Mouse (Mus musculus) forebrain, embryonic 14.5 days (tissue): Measurements from ENCODE around the gene Usp43. TPM values are rescaled to one million over a fixed set of nuclear protein-coding genes. Genes with fewer than 3 reads are reported as not detected.
A peak's percentile ranks its signal among the peaks of the same experiment; 100 is the strongest.

Experiments
- ATAC-seq: fragments of 200-750 bp; cut with Nextera tagmentation; 2 replicates; pipeline ENCODE4 v1.8.0; 2017; ENCODE audit warnings: mild to moderate bottlenecking, moderate library complexity
- DNase-seq: peaks from one replicate; pipeline ENCODE4 v3.0.0-alpha.2; 2015; ENCODE audit warnings: low spot score
- H3K27ac ChIP-seq: fragments of 300-500 bp; sonication (generic); 2 replicates; pipeline ENCODE4 v1.5.1; 2014; ENCODE audit warnings: low read depth, mild to moderate bottlenecking, control low read depth, low read length, moderate library complexity
- H3K27me3 ChIP-seq: fragments of 300-500 bp; sonication (generic); replicated peaks from 2 replicates; pipeline ENCODE4 v1.6.1; 2014; ENCODE audit warnings: low read length, control low read depth, mixed read lengths; ENCODE audit not compliant: control insufficient read depth, insufficient read depth
- H3K36me3 ChIP-seq: fragments of 300-500 bp; sonication (generic); 2 replicates; pipeline ENCODE4 v1.6.1; 2014; ENCODE audit warnings: low read length, control low read depth; ENCODE audit not compliant: control insufficient read depth, insufficient read depth
- H3K4me1 ChIP-seq: fragments of 300-500 bp; sonication (generic); 2 replicates; pipeline ENCODE4 v1.6.1; 2014; ENCODE audit warnings: antibody characterized with exemption, low read length, control low read depth; ENCODE audit not compliant: control insufficient read depth, insufficient read depth
- H3K4me2 ChIP-seq: fragments of 300-500 bp; sonication (generic); 2 replicates; pipeline ENCODE4 v1.6.1; 2014; ENCODE audit warnings: mild to moderate bottlenecking, control low read depth, low read length
- H3K4me3 ChIP-seq: fragments of 300-500 bp; sonication (generic); 2 replicates; pipeline ENCODE4 v1.5.1; 2014; ENCODE audit warnings: low read depth, low read length, control low read depth
- H3K9ac ChIP-seq: fragments of 300-500 bp; sonication (generic); 2 replicates; pipeline ENCODE4 v1.6.1; 2014; ENCODE audit warnings: mild to moderate bottlenecking, low read length, control low read depth, moderate library complexity
- H3K9me3 ChIP-seq: fragments of 300-500 bp; sonication (generic); replicated peaks from 2 replicates; pipeline ENCODE4 v1.6.1; 2016; ENCODE audit warnings: low read length, control low read depth, mixed read lengths; ENCODE audit not compliant: control insufficient read depth
- WGBS: fragments of 180-500 bp; shearing (Covaris S2); extraction: QIAGEN DNeasy Blood & Tissue Kit; methylation state at CpG from one replicate; pipeline ENCODE4 v1.1.7; 2014; 5-methylcytosine and 5-hydroxymethylcytosine counted together
- polyA plus RNA-seq: library from polyadenylated mRNA; unstranded; fragments of >200 nt; fragmentation: Nextera tagmentation; extraction: Ambion mirVana; gene quantifications from 2 replicates; pipeline ENCODE4 v1.2.1, GENCODE M21; 2014

Usp43 gene
- polyA plus RNA-seq, result 0.61 and 1.1 TPM in 2 replicates

DNA sequence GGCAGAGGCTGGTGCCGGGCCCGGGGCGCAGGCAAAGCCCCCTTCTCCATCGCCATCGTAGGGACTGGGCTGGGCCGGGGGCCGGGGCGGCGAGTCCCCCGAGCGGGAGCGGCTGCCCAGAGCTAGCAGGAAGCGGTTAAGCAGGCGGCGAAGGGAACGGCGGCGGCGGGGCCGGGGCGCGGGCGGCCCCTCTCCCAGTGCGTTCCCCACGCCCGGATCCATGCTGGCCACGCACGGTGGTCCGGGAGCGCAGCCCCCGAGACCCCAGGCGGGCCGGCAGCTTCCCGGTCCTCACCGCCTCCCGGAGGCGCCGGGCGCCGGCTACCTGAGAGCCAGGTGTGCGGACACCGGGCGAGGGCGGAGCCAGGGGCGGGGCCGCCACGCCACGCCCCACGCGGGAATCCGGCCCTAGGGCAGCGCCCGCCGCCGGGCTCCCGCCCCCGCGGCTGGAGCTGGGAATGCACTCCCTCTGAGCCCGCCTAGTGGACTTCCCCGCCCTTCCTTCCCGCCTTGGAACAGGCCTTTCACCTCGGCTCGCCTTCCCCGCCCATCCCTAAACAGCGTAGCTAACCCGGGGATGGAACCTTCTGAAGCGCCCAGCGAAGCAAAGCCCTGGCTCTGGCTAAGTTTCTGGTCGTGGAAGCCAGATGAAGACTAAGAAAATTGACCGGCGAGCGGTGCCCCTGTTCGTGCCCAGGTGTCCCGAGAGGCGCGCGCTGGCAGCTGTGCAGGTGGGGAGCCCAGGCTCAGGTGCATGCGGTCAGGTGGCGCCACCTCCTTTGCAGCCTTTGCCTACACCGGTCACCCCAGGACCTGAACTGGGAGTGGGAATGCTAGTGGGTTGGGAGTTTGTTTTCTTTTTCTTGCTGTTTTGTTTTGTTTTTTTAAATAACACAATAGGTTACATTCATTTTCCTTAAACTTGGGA is at the start of gene Usp43:
Gene Usp43 (minus strand): TSS at position 327 of the 928 bp plus-strand sequence.
- peaks cover 6% of the 10 kb centered on the region; the same call in 1 of the 2 replicates for H3K4me1 ChIP-seq
- H3K9me3 ChIP-seq, result no peaks in the 10 kb centered on the region
- DNase-seq (peak; percentile 39), ATAC-seq (peak; percentile 65)
- no peaks in the 10 kb centered on the region for H3K36me3 ChIP-seq
- peaks cover 22% of the 10 kb centered on the region for H3K27me3 ChIP-seq
- no peak within 1 kb of the TSS; the same call in 1 of the 2 replicates for H3K27ac ChIP-seq
- peak within 1 kb of the TSS; percentile 65 for H3K4me3 ChIP-seq
- 2% methylated on average over 55 of the region's 80 CpGs for WGBS
- H3K4me2 ChIP-seq, result peak within 1 kb of the TSS; percentile 100
- H3K9ac ChIP-seq, result peak within 1 kb of the TSS; percentile 64

DNA sequence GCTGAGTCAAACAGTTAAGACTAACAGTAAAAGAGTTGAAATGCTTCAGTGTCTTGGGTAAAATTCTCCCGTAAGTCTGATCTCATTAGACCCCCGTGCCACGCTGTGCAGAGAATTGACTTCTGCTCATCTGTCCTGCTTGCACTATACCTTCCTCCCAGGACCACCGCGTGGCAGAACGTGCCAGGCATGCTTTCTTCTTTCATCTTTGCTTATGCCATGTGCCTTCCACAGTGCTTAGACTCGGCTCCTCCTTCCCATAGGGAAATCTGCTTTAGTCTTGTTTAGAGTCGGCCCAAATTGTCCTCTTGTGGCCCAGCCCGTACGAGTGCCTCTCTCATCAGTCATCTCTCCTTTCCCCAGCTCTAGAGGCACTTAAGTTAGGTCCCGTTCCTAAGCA is 45.9 kb upstream of the Usp43 start:
- Histone ChIP-seq H3K4me3 (no peak overlapping the region), H3K27me3 (no peaks in the 10 kb centered on the region), H3K4me2 (no peak overlapping the region), H3K36me3 (no peaks in the 10 kb centered on the region), H3K9ac (no peak overlapping the region), H3K9me3 (no peaks in the 10 kb centered on the region), H3K27ac (no peak overlapping the region), H3K4me1 (peaks cover 7% of the 10 kb centered on the region)
- no peak for ATAC-seq
- no peak for DNase-seq
- 69% methylated on average over 11 of the region's 11 CpGs for WGBS

GRCm38 (mm10) chr11:67965905-67966878 is 44.2 kb upstream of the Usp43 start, which contains the start of gene Stx8:
Stx8 (plus strand) TSS chr11:67966193.
- Histone ChIP-seq H3K9ac (peak within 1 kb of the TSS; percentile 81), H3K4me1 (peaks cover 7% of the 10 kb centered on the region), H3K36me3 (no peaks in the 10 kb centered on the region), H3K9me3 (no peaks in the 10 kb centered on the region), H3K4me2 (peak within 1 kb of the TSS; percentile 87), H3K27ac (no peak within 1 kb of the TSS), H3K4me3 (peak within 1 kb of the TSS; percentile 73), H3K27me3 (no peaks in the 10 kb centered on the region)
- WGBS, result under 1% methylated on average over 28 of the region's 28 CpGs
- peak; percentile 82 for ATAC-seq
- DNase-seq, result peak; percentile 84

GRCm38 (mm10) chr11:67965242-67965883 is 43.4 kb upstream of the Usp43 start, which contains the start of gene Cfap52:
Cfap52 (minus strand) TSS chr11:67965651.
- peaks cover 7% of the 10 kb centered on the region for H3K4me1 ChIP-seq
- H3K27me3 ChIP-seq, result no peaks in the 10 kb centered on the region
- WGBS, result 8% methylated on average over 15 of the region's 15 CpGs
- peak within 1 kb of the TSS; percentile 73 for H3K4me3 ChIP-seq
- peak within 1 kb of the TSS; percentile 81 for H3K9ac ChIP-seq
- H3K4me2 ChIP-seq, result peak within 1 kb of the TSS; percentile 87
- no peaks in the 10 kb centered on the region for H3K9me3 ChIP-seq
- no peaks in the 10 kb centered on the region for H3K36me3 ChIP-seq
- no peak within 1 kb of the TSS for H3K27ac ChIP-seq
- DNase-seq (peak; percentile 92), ATAC-seq (peak; percentile 84)

GRCm38 (mm10) chr11:67964110-67964509 is 42.2 kb upstream of the Usp43 start:
- Histone ChIP-seq H3K27ac (no peak overlapping the region), H3K4me3 (no peak overlapping the region), H3K4me2 (no peak overlapping the region), H3K4me1 (peaks cover 7% of the 10 kb centered on the region), H3K9me3 (no peaks in the 10 kb centered on the region), H3K27me3 (no peaks in the 10 kb centered on the region), H3K9ac (no peak overlapping the region), H3K36me3 (no peaks in the 10 kb centered on the region)
- WGBS, result 72% methylated on average over 6 of the region's 6 CpGs
- ATAC-seq (no peak), DNase-seq (no peak)

GRCm38 (mm10) chr11:67954413-67954812 is 32.5 kb upstream of the Usp43 start:
- no peaks in the 10 kb centered on the region for H3K4me1 ChIP-seq
- 91% methylated on average over 6 of the region's 6 CpGs for whole genome bisulfite sequencing
- no peaks in the 10 kb centered on the region for H3K9me3 ChIP-seq
- no peak overlapping the region for H3K9ac ChIP-seq
- ATAC-seq, result no peak
- no peaks in the 10 kb centered on the region for H3K36me3 ChIP-seq
- DNase-seq, result no peak
- H3K27ac ChIP-seq, result no peak overlapping the region
- no peak overlapping the region for H3K4me2 ChIP-seq
- H3K27me3 ChIP-seq, result no peaks in the 10 kb centered on the region
- H3K4me3 ChIP-seq, result no peak overlapping the region

DNA sequence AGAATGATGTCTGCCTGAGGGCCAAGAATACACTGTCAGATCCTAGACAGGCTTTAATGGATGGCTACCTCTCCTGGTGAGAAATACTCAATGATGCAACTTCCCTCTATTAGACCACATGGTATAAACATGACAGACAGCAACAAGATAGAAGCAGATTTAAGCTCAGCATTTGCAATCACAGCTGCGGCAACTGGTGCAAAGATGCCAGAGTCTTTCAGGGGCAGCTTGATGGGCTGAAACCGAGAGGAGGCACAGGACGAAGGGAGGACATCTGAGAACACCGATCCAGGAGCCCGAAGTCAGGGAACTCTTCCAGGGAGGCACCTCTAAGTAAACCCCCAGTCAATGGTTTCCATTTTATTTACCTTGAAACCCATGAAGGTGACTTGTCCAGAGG is 31.7 kb upstream of the Usp43 start:
- H3K4me2 ChIP-seq, result no peak overlapping the region
- H3K27me3 ChIP-seq, result no peaks in the 10 kb centered on the region
- H3K4me3 ChIP-seq, result no peak overlapping the region
- no peaks in the 10 kb centered on the region for H3K36me3 ChIP-seq
- 82% methylated on average over 5 of the region's 5 CpGs for WGBS
- H3K9ac ChIP-seq, result no peak overlapping the region
- DNase-seq (no peak), ATAC-seq (no peak)
- H3K4me1 ChIP-seq, result no peaks in the 10 kb centered on the region
- H3K27ac ChIP-seq, result no peak overlapping the region
- no peaks in the 10 kb centered on the region for H3K9me3 ChIP-seq

- no peak overlapping the region for H3K9ac ChIP-seq
- H3K4me2 ChIP-seq, result no peak overlapping the region
- no peak for ATAC-seq
- H3K9me3 ChIP-seq, result no peaks in the 10 kb centered on the region
- H3K4me3 ChIP-seq, result no peak overlapping the region
- no peak overlapping the region for H3K27ac ChIP-seq
- DNase-seq, result no peak
- H3K27me3 ChIP-seq, result no peaks in the 10 kb centered on the region
- no peaks in the 10 kb centered on the region for H3K36me3 ChIP-seq
- WGBS, result 85% methylated on average over 9 of the region's 9 CpGs
- no peaks in the 10 kb centered on the region for H3K4me1 ChIP-seq
Observed at GRCm38 (mm10) chr11:67949475-67949874, 27.5 kb upstream of the Usp43 start.
